Mouse (Mus musculus) fibroblast of lung, adult 2 months (primary cell): Measurements from ENCODE around the gene Tspan13.

ENCODE experiments used
- DNase-seq: peaks from one replicate; pipeline ENCODE4 v3.0.0-alpha.2; 2011; ENCODE audit warnings: low read depth

Tspan13 gene

GRCm38 (mm10) chr12:36030660-36031363 is 11.5 kb downstream of the Tspan13 start:
- no peak for DNase-seq

- DNase-seq, result no peak
These were observed 12.6 kb downstream of the Tspan13 start for GRCm38 (mm10) chr12:36029687-36030086.

- DNase-seq, result no peak
These were observed 13.2 kb downstream of the Tspan13 start for GRCm38 (mm10) chr12:36028968-36029645.

- DNase-seq, result peak; percentile 62
These were observed 15.1 kb downstream of the Tspan13 start for GRCm38 (mm10) chr12:36027171-36027570.

GRCm38 (mm10) chr12:36026126-36026525 is 16.2 kb downstream of the Tspan13 start:
- DNase-seq, result no peak

GRCm38 (mm10) chr12:36020710-36021109 is 21.6 kb downstream of the Tspan13 start:
- no peak for DNase-seq

- no peak for DNase-seq
These were observed 22.2 kb downstream of the Tspan13 start for GRCm38 (mm10) chr12:36020081-36020480.

- no peak for DNase-seq
These were observed 22.7 kb downstream of the Tspan13 start for GRCm38 (mm10) chr12:36019572-36019971.

GRCm38 (mm10) chr12:36017791-36018190 is 24.5 kb downstream of the Tspan13 start:
- DNase-seq, result no peak

GRCm38 (mm10) chr12:36013216-36013910 is 28.9 kb downstream of the Tspan13 start:
- DNase-seq, result no peak

GRCm38 (mm10) chr12:36008364-36009047 is 33.8 kb downstream of the Tspan13 start:
- no peak for DNase-seq

GRCm38 (mm10) chr12:36007581-36007980 is 34.7 kb downstream of the Tspan13 start:
- no peak for DNase-seq

- no peak for DNase-seq
These were observed 37.6 kb downstream of the Tspan13 start for GRCm38 (mm10) chr12:36004714-36005113.

GRCm38 (mm10) chr12:35995799-35996198 is 46.5 kb downstream of the Tspan13 start:
- peak; percentile 18 for DNase-seq

GRCm38 (mm10) chr12:35994098-35994497 is 48.2 kb downstream of the Tspan13 start:
- no peak for DNase-seq

- no peak for DNase-seq
These were observed 48.7 kb downstream of the Tspan13 start for GRCm38 (mm10) chr12:35993583-35993982.

- no peak for DNase-seq
These were observed 49.6 kb downstream of the Tspan13 start, which contains the start of gene Agr2 for GRCm38 (mm10) chr12:35992711-35993110. Gene Agr2 (plus strand): TSS chr12:35992907.

- DNase-seq, result no peak
These were observed 57.6 kb downstream of the Tspan13 start for GRCm38 (mm10) chr12:35984743-35985142.

GRCm38 (mm10) chr12:35983472-35983871 is 58.8 kb downstream of the Tspan13 start:
- DNase-seq, result no peak

GRCm38 (mm10) chr12:35981732-35982360 is 60.5 kb downstream of the Tspan13 start:
- DNase-seq, result no peak

- DNase-seq, result no peak
These were observed 62.7 kb downstream of the Tspan13 start for GRCm38 (mm10) chr12:35979625-35980024.
